Mouse (Mus musculus): ENCODE results near the gene Foxj3. TPM values are rescaled to one million over a fixed set of nuclear protein-coding genes. Genes with fewer than 3 reads are reported as not detected.

The Foxj3 gene
- polyA plus RNA-seq, 1 experiment from 2014 or later: 5.3 TPM

- Histone ChIP-seq H3K27me3 (ENCODE audit: control insufficient read depth, insufficient read depth, low read depth, low read length) (no peaks in the 10 kb centered on the region), H3K9me3 (replicated peaks; ENCODE audit: control insufficient read depth, low read length) (no peaks in the 10 kb centered on the region), H3K36me3 (ENCODE audit: control insufficient read depth, insufficient read depth) (no peaks in the 10 kb centered on the region), H3K4me1 (ENCODE audit: control insufficient read depth, low read depth, low read length) (no peaks in the 10 kb centered on the region; the same call in 1 of the 2 replicates), H3K4me2 (ENCODE audit: low read depth, low read length) (no peak overlapping the region), H3K4me3 (ENCODE audit: low read depth, low read length) (no peak overlapping the region), H3K9ac (ENCODE audit: low read depth, low read length) (no peak overlapping the region), H3K27ac (ENCODE audit: low read length) (no peak overlapping the region)
- 48% methylated on average over 1 of the region's 1 CpGs for WGBS (ENCODE audit: insufficient replicate concordance)
- no peak for ATAC-seq (ENCODE audit: low read depth)
Measured at GRCm38 (mm10) chr4:119550864-119551263, 14.1 kb downstream of the Foxj3 start.

- WGBS (ENCODE audit: insufficient replicate concordance): 50% methylated on average over 2 of the region's 2 CpGs
- H3K9me3 ChIP-seq (replicated peaks; ENCODE audit: control insufficient read depth, low read length): no peaks in the 10 kb centered on the region
- no peaks in the 10 kb centered on the region; the same call in 1 of the 2 replicates for H3K4me1 ChIP-seq (ENCODE audit: control insufficient read depth, low read depth, low read length)
- no peaks in the 10 kb centered on the region for H3K27me3 ChIP-seq (ENCODE audit: control insufficient read depth, insufficient read depth, low read depth, low read length)
- no peak for ATAC-seq (ENCODE audit: low read depth)
- no peaks in the 10 kb centered on the region for H3K36me3 ChIP-seq (ENCODE audit: control insufficient read depth, insufficient read depth)
- no peak overlapping the region for H3K27ac ChIP-seq (ENCODE audit: low read length)
- H3K9ac ChIP-seq (ENCODE audit: low read depth, low read length): no peak overlapping the region
- no peak overlapping the region for H3K4me3 ChIP-seq (ENCODE audit: low read depth, low read length)
- H3K4me2 ChIP-seq (ENCODE audit: low read depth, low read length): no peak overlapping the region
Measured at GRCm38 (mm10) chr4:119555466-119555865, 18.7 kb downstream of the Foxj3 start.

GRCm38 (mm10) chr4:119563136-119563535 is 26.3 kb downstream of the Foxj3 start:
- ATAC-seq (ENCODE audit: low read depth): no peak
- peaks cover 8% of the 10 kb centered on the region for H3K36me3 ChIP-seq (ENCODE audit: control insufficient read depth, insufficient read depth)
- no peak overlapping the region for H3K4me3 ChIP-seq (ENCODE audit: low read depth, low read length)
- no peaks in the 10 kb centered on the region for H3K9me3 ChIP-seq (replicated peaks; ENCODE audit: control insufficient read depth, low read length)
- H3K9ac ChIP-seq (ENCODE audit: low read depth, low read length): no peak overlapping the region
- no peak overlapping the region for H3K4me2 ChIP-seq (ENCODE audit: low read depth, low read length)
- H3K27ac ChIP-seq (ENCODE audit: low read length): no peak overlapping the region
- H3K27me3 ChIP-seq (ENCODE audit: control insufficient read depth, insufficient read depth, low read depth, low read length): no peaks in the 10 kb centered on the region
- no peaks in the 10 kb centered on the region for H3K4me1 ChIP-seq (ENCODE audit: control insufficient read depth, low read depth, low read length)

- WGBS (ENCODE audit: insufficient replicate concordance): 66% methylated on average over 4 of the region's 4 CpGs
- no peak for ATAC-seq (ENCODE audit: low read depth)
Measured at GRCm38 (mm10) chr4:119566322-119566835, 29.6 kb downstream of the Foxj3 start.

GRCm38 (mm10) chr4:119572682-119573081 is 35.9 kb downstream of the Foxj3 start:
- Histone ChIP-seq H3K36me3 (ENCODE audit: control insufficient read depth, insufficient read depth) (peaks cover 3% of the 10 kb centered on the region), H3K27ac (ENCODE audit: low read length) (no peak overlapping the region), H3K9ac (ENCODE audit: low read depth, low read length) (no peak overlapping the region), H3K27me3 (ENCODE audit: control insufficient read depth, insufficient read depth, low read depth, low read length) (no peaks in the 10 kb centered on the region), H3K9me3 (replicated peaks; ENCODE audit: control insufficient read depth, low read length) (no peaks in the 10 kb centered on the region), H3K4me1 (ENCODE audit: control insufficient read depth, low read depth, low read length) (no peaks in the 10 kb centered on the region; the same call in 1 of the 2 replicates), H3K4me2 (ENCODE audit: low read depth, low read length) (no peak overlapping the region), H3K4me3 (ENCODE audit: low read depth, low read length) (no peak overlapping the region)
- no peak for ATAC-seq (ENCODE audit: low read depth)
- 62% methylated on average over 3 of the region's 3 CpGs for WGBS (ENCODE audit: insufficient replicate concordance)

More at GRCm38 (mm10) chr4:119566322-119566835, 29.6 kb downstream of the Foxj3 start:
- no peaks in the 10 kb centered on the region for H3K4me1 ChIP-seq (ENCODE audit: control insufficient read depth, low read depth, low read length)
- no peak overlapping the region for H3K27ac ChIP-seq (ENCODE audit: low read length)
- no peaks in the 10 kb centered on the region for H3K9me3 ChIP-seq (replicated peaks; ENCODE audit: control insufficient read depth, low read length)
- peaks cover 8% of the 10 kb centered on the region for H3K36me3 ChIP-seq (ENCODE audit: control insufficient read depth, insufficient read depth)
- no peak overlapping the region for H3K4me3 ChIP-seq (ENCODE audit: low read depth, low read length)
- H3K9ac ChIP-seq (ENCODE audit: low read depth, low read length): no peak overlapping the region
- H3K27me3 ChIP-seq (ENCODE audit: control insufficient read depth, insufficient read depth, low read depth, low read length): no peaks in the 10 kb centered on the region
- no peak overlapping the region for H3K4me2 ChIP-seq (ENCODE audit: low read depth, low read length)

GRCm38 (mm10) chr4:119574504-119574903 is 37.7 kb downstream of the Foxj3 start:
- no peak overlapping the region for H3K27ac ChIP-seq (ENCODE audit: low read length)
- H3K27me3 ChIP-seq (ENCODE audit: control insufficient read depth, insufficient read depth, low read depth, low read length): no peaks in the 10 kb centered on the region
- no peaks in the 10 kb centered on the region for H3K9me3 ChIP-seq (replicated peaks; ENCODE audit: control insufficient read depth, low read length)
- no peak overlapping the region for H3K4me3 ChIP-seq (ENCODE audit: low read depth, low read length)
- ATAC-seq (ENCODE audit: low read depth): no peak
- no peak overlapping the region for H3K4me2 ChIP-seq (ENCODE audit: low read depth, low read length)
- peaks cover 3% of the 10 kb centered on the region for H3K36me3 ChIP-seq (ENCODE audit: control insufficient read depth, insufficient read depth)
- no peak overlapping the region for H3K9ac ChIP-seq (ENCODE audit: low read depth, low read length)
- WGBS (ENCODE audit: insufficient replicate concordance): 33% methylated on average over 2 of the region's 2 CpGs
- no peaks in the 10 kb centered on the region; the same call in 1 of the 2 replicates for H3K4me1 ChIP-seq (ENCODE audit: control insufficient read depth, low read depth, low read length)

- WGBS (ENCODE audit: insufficient replicate concordance): 92% methylated on average over 3 of the region's 3 CpGs
- H3K9ac ChIP-seq (ENCODE audit: low read depth, low read length): no peak overlapping the region
- no peaks in the 10 kb centered on the region; the same call in 1 of the 2 replicates for H3K4me1 ChIP-seq (ENCODE audit: control insufficient read depth, low read depth, low read length)
- no peak overlapping the region for H3K4me2 ChIP-seq (ENCODE audit: low read depth, low read length)
- peaks cover 3% of the 10 kb centered on the region for H3K36me3 ChIP-seq (ENCODE audit: control insufficient read depth, insufficient read depth)
- no peaks in the 10 kb centered on the region for H3K27me3 ChIP-seq (ENCODE audit: control insufficient read depth, insufficient read depth, low read depth, low read length)
- no peak overlapping the region for H3K27ac ChIP-seq (ENCODE audit: low read length)
- H3K4me3 ChIP-seq (ENCODE audit: low read depth, low read length): no peak overlapping the region
- H3K9me3 ChIP-seq (replicated peaks; ENCODE audit: control insufficient read depth, low read length): no peaks in the 10 kb centered on the region
- no peak for ATAC-seq (ENCODE audit: low read depth)
Measured at GRCm38 (mm10) chr4:119575459-119575858, 38.7 kb downstream of the Foxj3 start.

GRCm38 (mm10) chr4:119588037-119588436 is 51.2 kb downstream of the Foxj3 start:
- H3K4me1 ChIP-seq (ENCODE audit: control insufficient read depth, low read depth, low read length): no peaks in the 10 kb centered on the region
- H3K9ac ChIP-seq (ENCODE audit: low read depth, low read length): no peak overlapping the region
- H3K27me3 ChIP-seq (ENCODE audit: control insufficient read depth, insufficient read depth, low read depth, low read length): no peaks in the 10 kb centered on the region
- H3K4me3 ChIP-seq (ENCODE audit: low read depth, low read length): no peak overlapping the region
- H3K9me3 ChIP-seq (replicated peaks; ENCODE audit: control insufficient read depth, low read length): no peaks in the 10 kb centered on the region
- 84% methylated on average over 2 of the region's 2 CpGs for WGBS (ENCODE audit: insufficient replicate concordance)
- ATAC-seq (ENCODE audit: low read depth): no peak
- peaks cover 2% of the 10 kb centered on the region for H3K36me3 ChIP-seq (ENCODE audit: control insufficient read depth, insufficient read depth)
- no peak overlapping the region for H3K27ac ChIP-seq (ENCODE audit: low read length)
- no peak overlapping the region for H3K4me2 ChIP-seq (ENCODE audit: low read depth, low read length)

GRCm38 (mm10) chr4:119589423-119589822 is 52.6 kb downstream of the Foxj3 start:
- H3K4me1 ChIP-seq (ENCODE audit: control insufficient read depth, low read depth, low read length): no peaks in the 10 kb centered on the region
- H3K36me3 ChIP-seq (ENCODE audit: control insufficient read depth, insufficient read depth): peaks cover 2% of the 10 kb centered on the region
- no peak overlapping the region for H3K4me2 ChIP-seq (ENCODE audit: low read depth, low read length)
- no peaks in the 10 kb centered on the region for H3K9me3 ChIP-seq (replicated peaks; ENCODE audit: control insufficient read depth, low read length)
- no peak for ATAC-seq (ENCODE audit: low read depth)
- no peak overlapping the region for H3K4me3 ChIP-seq (ENCODE audit: low read depth, low read length)
- whole genome bisulfite sequencing (ENCODE audit: insufficient replicate concordance): 78% methylated on average over 2 of the region's 2 CpGs
- H3K9ac ChIP-seq (ENCODE audit: low read depth, low read length): no peak overlapping the region
- no peak overlapping the region for H3K27ac ChIP-seq (ENCODE audit: low read length)
- no peaks in the 10 kb centered on the region for H3K27me3 ChIP-seq (ENCODE audit: control insufficient read depth, insufficient read depth, low read depth, low read length)
